Mouse (Mus musculus): ENCODE results near the gene 4922502D21Rik. TPM values are rescaled to one million over a fixed set of nuclear protein-coding genes. Genes with fewer than 3 reads are reported as not detected.

Gene 4922502D21Rik
- 0.09 and 0.12 TPM in 2 replicates for polyA plus RNA-seq (2012; rRNA removed)

GRCm38 (mm10) chr6:129331610-129332009, at the start of gene 4922502D21Rik:
Gene 4922502D21Rik (minus strand): TSS chr6:129331796.
- no peak within 1 kb of the TSS for H3K27ac ChIP-seq (ENCODE audit: insufficient read depth, low read depth, low read length)
- WGBS, result 33% methylated on average over 11 of the region's 11 CpGs
- no peak for TF ChIP-seq CTCF (conservative IDR thresholded peaks at IDR 0.05; ENCODE audit: insufficient read depth, insufficient read length, low read depth, low read length)
- no peak for TF ChIP-seq POLR2A (IDR thresholded peaks at IDR 0.05; ENCODE audit: low read depth, low read length)
- no peaks in the 10 kb centered on the region for H3K27me3 ChIP-seq (replicated peaks; ENCODE audit: control insufficient read depth, insufficient read depth, low read length)
- H3K4me3 ChIP-seq (ENCODE audit: insufficient read depth, low read depth, low read length), result no peak within 1 kb of the TSS
- H3K36me3 ChIP-seq (ENCODE audit: control insufficient read depth, insufficient read depth, low read length), result no peaks in the 10 kb centered on the region
- DNase-seq, result no peak
- no peaks in the 10 kb centered on the region for H3K4me1 ChIP-seq (ENCODE audit: control insufficient read depth, insufficient read depth, low read length)

DNA sequence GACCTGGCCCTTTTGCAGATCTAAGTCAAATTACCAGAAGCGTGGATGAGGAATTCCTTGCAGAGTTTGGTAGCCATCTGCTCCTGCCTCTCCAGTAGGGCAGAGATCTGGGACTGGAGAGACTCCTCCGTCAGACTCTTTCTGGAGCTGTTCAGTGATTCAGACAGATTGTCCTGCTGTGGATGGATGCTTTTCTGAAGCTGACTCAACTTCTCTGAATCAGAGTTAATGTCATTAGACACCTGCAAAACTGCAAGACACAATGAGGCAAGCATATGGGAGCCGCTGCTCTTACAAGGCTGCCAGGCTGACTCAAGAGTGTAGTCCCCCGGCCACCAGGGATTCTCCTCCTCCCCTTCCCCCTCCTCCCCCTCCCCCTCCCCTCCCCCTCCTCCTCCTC, 48.9 kb upstream of the 4922502D21Rik start:
- H3K27ac ChIP-seq (ENCODE audit: insufficient read depth, low read depth, low read length), result no peak overlapping the region
- no peak overlapping the region for H3K4me3 ChIP-seq (ENCODE audit: insufficient read depth, low read depth, low read length)
- H3K27me3 ChIP-seq (replicated peaks; ENCODE audit: control insufficient read depth, insufficient read depth, low read length), result no peaks in the 10 kb centered on the region
- 77% methylated on average over 4 of the region's 4 CpGs for WGBS
- H3K4me1 ChIP-seq (ENCODE audit: control insufficient read depth, insufficient read depth, low read length), result peaks cover 4% of the 10 kb centered on the region; the same call in 1 of the 2 replicates
- no peaks in the 10 kb centered on the region for H3K36me3 ChIP-seq (ENCODE audit: control insufficient read depth, insufficient read depth, low read length)
- no peak for TF ChIP-seq POLR2A (IDR thresholded peaks at IDR 0.05; ENCODE audit: low read depth, low read length)
- TF ChIP-seq CTCF (conservative IDR thresholded peaks at IDR 0.05; ENCODE audit: insufficient read depth, insufficient read length, low read depth, low read length), result no peak
- no peak for DNase-seq

DNA sequence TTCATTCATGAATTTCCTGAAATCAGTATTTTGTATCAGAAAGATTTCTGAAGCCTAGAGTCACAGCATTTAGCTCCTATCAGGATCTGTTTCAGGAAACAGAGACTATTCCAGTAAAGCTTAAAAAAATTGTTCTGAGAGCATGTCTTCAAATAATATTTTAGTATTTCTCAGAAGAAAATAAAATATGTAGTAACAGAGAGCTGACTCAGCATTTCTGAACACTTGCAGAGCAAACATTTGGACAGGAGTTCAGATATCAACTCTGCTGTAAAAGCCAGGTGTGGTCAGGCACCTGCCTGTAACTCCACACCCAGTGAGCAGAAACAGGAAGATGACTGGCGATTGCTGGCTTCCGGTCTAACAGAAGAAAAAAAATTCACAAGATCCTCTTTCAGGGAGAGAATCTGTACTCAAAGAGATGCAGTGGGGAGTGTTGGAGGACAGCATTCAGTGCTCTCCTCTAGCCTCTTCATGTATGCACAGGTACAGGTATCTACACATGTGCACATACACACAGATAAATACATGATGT, 43.4 kb upstream of the 4922502D21Rik start:
- no peak for TF ChIP-seq POLR2A (IDR thresholded peaks at IDR 0.05; ENCODE audit: low read depth, low read length)
- TF ChIP-seq CTCF (conservative IDR thresholded peaks at IDR 0.05; ENCODE audit: insufficient read depth, insufficient read length, low read depth, low read length), result no peak
- Histone ChIP-seq H3K4me1 (ENCODE audit: control insufficient read depth, insufficient read depth, low read length) (no peaks in the 10 kb centered on the region), H3K27ac (ENCODE audit: insufficient read depth, low read depth, low read length) (no peak overlapping the region), H3K27me3 (replicated peaks; ENCODE audit: control insufficient read depth, insufficient read depth, low read length) (no peaks in the 10 kb centered on the region), H3K4me3 (ENCODE audit: insufficient read depth, low read depth, low read length) (no peak overlapping the region), H3K36me3 (ENCODE audit: control insufficient read depth, insufficient read depth, low read length) (no peaks in the 10 kb centered on the region)
- no peak for DNase-seq
- WGBS, result 65% methylated on average over 2 of the region's 2 CpGs

DNA sequence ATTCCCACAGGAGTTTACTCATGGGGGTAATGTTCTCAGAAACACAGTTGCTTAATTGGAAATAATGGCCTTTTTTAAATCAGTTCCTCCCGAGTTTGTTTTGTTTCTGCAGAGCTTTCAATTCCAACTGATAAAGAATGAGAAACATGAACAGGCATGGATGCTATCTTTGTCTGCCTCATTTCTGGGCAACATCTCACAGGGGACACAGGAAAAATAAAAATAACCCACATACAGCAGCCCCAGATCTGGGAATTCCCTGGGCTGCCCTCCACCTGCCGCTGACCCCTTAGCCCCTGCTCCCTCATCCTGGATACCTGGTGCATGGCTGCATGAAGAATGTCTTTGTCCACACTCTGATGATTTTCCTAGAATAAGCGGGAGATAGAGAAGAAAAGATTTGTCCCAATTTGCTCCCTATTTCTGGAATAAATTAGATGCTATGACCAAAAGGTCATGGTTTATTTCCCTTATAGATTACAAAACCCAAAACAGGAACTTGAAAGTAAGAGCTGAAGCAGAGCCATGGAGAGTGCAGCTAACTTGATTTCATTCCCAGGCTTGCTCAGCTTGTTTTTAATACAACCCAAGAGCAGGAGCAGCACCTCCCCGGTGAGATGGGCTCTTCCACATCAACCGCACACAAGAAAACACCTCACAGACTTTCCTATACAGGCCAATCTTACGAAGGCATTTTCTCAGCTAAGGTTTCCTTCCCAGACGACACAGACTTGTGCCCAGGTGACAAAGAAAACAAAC, 38.0 kb upstream of the 4922502D21Rik start:
- Histone ChIP-seq H3K27ac (ENCODE audit: insufficient read depth, low read depth, low read length) (no peak overlapping the region), H3K4me3 (ENCODE audit: insufficient read depth, low read depth, low read length) (no peak overlapping the region), H3K36me3 (ENCODE audit: control insufficient read depth, insufficient read depth, low read length) (no peaks in the 10 kb centered on the region), H3K27me3 (replicated peaks; ENCODE audit: control insufficient read depth, insufficient read depth, low read length) (no peaks in the 10 kb centered on the region), H3K4me1 (ENCODE audit: control insufficient read depth, insufficient read depth, low read length) (no peaks in the 10 kb centered on the region)
- no peak for DNase-seq
- WGBS, result 56% methylated on average over 7 of the region's 7 CpGs
- TF ChIP-seq CTCF (conservative IDR thresholded peaks at IDR 0.05; ENCODE audit: insufficient read depth, insufficient read length, low read depth, low read length) (no peak), POLR2A (IDR thresholded peaks at IDR 0.05; ENCODE audit: low read depth, low read length) (no peak)

- WGBS, result 7% methylated on average over 6 of the region's 6 CpGs
- H3K27ac ChIP-seq (ENCODE audit: insufficient read depth, low read depth, low read length), result no peak overlapping the region
- no peaks in the 10 kb centered on the region for H3K27me3 ChIP-seq (replicated peaks; ENCODE audit: control insufficient read depth, insufficient read depth, low read length)
- H3K4me1 ChIP-seq (ENCODE audit: control insufficient read depth, insufficient read depth, low read length), result no peaks in the 10 kb centered on the region
- no peaks in the 10 kb centered on the region for H3K36me3 ChIP-seq (ENCODE audit: control insufficient read depth, insufficient read depth, low read length)
- peak; percentile 37 for DNase-seq
- TF ChIP-seq POLR2A (IDR thresholded peaks at IDR 0.05; ENCODE audit: low read depth, low read length), result no peak
- TF ChIP-seq CTCF (conservative IDR thresholded peaks at IDR 0.05; ENCODE audit: insufficient read depth, insufficient read length, low read depth, low read length), result peak; percentile 46
- no peak overlapping the region for H3K4me3 ChIP-seq (ENCODE audit: insufficient read depth, low read depth, low read length)
Observed at GRCm38 (mm10) chr6:129365959-129366359, 34.4 kb upstream of the 4922502D21Rik start.

GRCm38 (mm10) chr6:129363942-129364341, 32.3 kb upstream of the 4922502D21Rik start:
- 38% methylated on average over 1 of the region's 1 CpGs for WGBS
- no peak overlapping the region for H3K4me3 ChIP-seq (ENCODE audit: insufficient read depth, low read depth, low read length)
- no peaks in the 10 kb centered on the region for H3K36me3 ChIP-seq (ENCODE audit: control insufficient read depth, insufficient read depth, low read length)
- H3K27ac ChIP-seq (ENCODE audit: insufficient read depth, low read depth, low read length), result no peak overlapping the region
- no peaks in the 10 kb centered on the region for H3K27me3 ChIP-seq (replicated peaks; ENCODE audit: control insufficient read depth, insufficient read depth, low read length)
- no peak for TF ChIP-seq CTCF (conservative IDR thresholded peaks at IDR 0.05; ENCODE audit: insufficient read depth, insufficient read length, low read depth, low read length)
- no peak for TF ChIP-seq POLR2A (IDR thresholded peaks at IDR 0.05; ENCODE audit: low read depth, low read length)
- DNase-seq, result no peak
- no peaks in the 10 kb centered on the region for H3K4me1 ChIP-seq (ENCODE audit: control insufficient read depth, insufficient read depth, low read length)

GRCm38 (mm10) chr6:129359515-129359914, 27.9 kb upstream of the 4922502D21Rik start:
- Histone ChIP-seq H3K4me3 (ENCODE audit: insufficient read depth, low read depth, low read length) (no peak overlapping the region), H3K36me3 (ENCODE audit: control insufficient read depth, insufficient read depth, low read length) (no peaks in the 10 kb centered on the region), H3K27ac (ENCODE audit: insufficient read depth, low read depth, low read length) (no peak overlapping the region), H3K27me3 (replicated peaks; ENCODE audit: control insufficient read depth, insufficient read depth, low read length) (no peaks in the 10 kb centered on the region), H3K4me1 (ENCODE audit: control insufficient read depth, insufficient read depth, low read length) (no peaks in the 10 kb centered on the region)
- WGBS, result 91% methylated on average over 2 of the region's 2 CpGs
- TF ChIP-seq POLR2A (IDR thresholded peaks at IDR 0.05; ENCODE audit: low read depth, low read length), result no peak
- no peak for TF ChIP-seq CTCF (conservative IDR thresholded peaks at IDR 0.05; ENCODE audit: insufficient read depth, insufficient read length, low read depth, low read length)
- no peak for DNase-seq

All from kidney, adult 2 months (tissue).